In genomic region chr8:66863761-66864160, GRCm38 (mm10) we compare ENCODE assay signal across 17 mouse cellular contexts.
"Had no signal": no experiment of that assay in that cellular context is flagged by ENCODE, and none has a peak within 500 bp of the region (broad histone marks: within the 10 kb centered on the region; RNA-seq: fewer than 3 reads in every experiment).

No protein-coding gene starts in this region.

- H3K9ac ChIP-seq: liver, postnatal 0 days; lung, embryonic 15.5 days; midbrain, embryonic 13.5 days; midbrain, embryonic 15.5 days; neural tube, embryonic 12.5 days; stomach, embryonic 15.5 days had no signal

- H3K27me3 ChIP-seq: lung, embryonic 15.5 days; megakaryocyte, embryonic 14.5 days; midbrain, embryonic 13.5 days; midbrain, embryonic 15.5 days; neural tube, embryonic 12.5 days; stomach, embryonic 15.5 days had no signal

- ATAC-seq: liver, postnatal 0 days; lung, postnatal 0 days; midbrain, embryonic 13.5 days; midbrain, embryonic 15.5 days had no signal

- H3K4me3 ChIP-seq: lung, embryonic 15.5 days; megakaryocyte, embryonic 14.5 days; midbrain, embryonic 13.5 days; midbrain, embryonic 15.5 days; neural tube, embryonic 12.5 days; stomach, embryonic 15.5 days had no signal

- H3K9me3 ChIP-seq: lung, embryonic 15.5 days; megakaryocyte, embryonic 14.5 days; midbrain, embryonic 13.5 days; midbrain, embryonic 15.5 days; neural tube, embryonic 12.5 days; stomach, embryonic 15.5 days had no signal

- H3K27ac ChIP-seq: lung, embryonic 15.5 days; macrophage; midbrain, embryonic 13.5 days; midbrain, embryonic 15.5 days; neural tube, embryonic 12.5 days; stomach, embryonic 15.5 days; stomach, postnatal 0 days had no signal

- DNase-seq: liver, postnatal 0 days; lung, adult 2 months; lung, postnatal 14 days; lung, postnatal 36 days; right cerebral cortex, postnatal 14 days; thymus, adult 2 months; thymus, postnatal 25 days; thymus, postnatal 4 days had no signal

- H3K4me2 ChIP-seq: lung, embryonic 15.5 days; midbrain, embryonic 13.5 days; midbrain, embryonic 15.5 days; neural tube, embryonic 12.5 days; stomach, embryonic 15.5 days had no signal

- H3K36me3 ChIP-seq: lung, embryonic 15.5 days; midbrain, embryonic 15.5 days; neural tube, embryonic 12.5 days; stomach, embryonic 15.5 days had no signal
